Mouse (Mus musculus): ENCODE results near the gene Ppp1r14a. TPM values are rescaled to one million over a fixed set of nuclear protein-coding genes. Genes with fewer than 3 reads are reported as not detected.

Ppp1r14a gene
- total and polyA plus RNA-seq, 3 experiments: 3.8 to 7.1 TPM; not detected in 1

DNA sequence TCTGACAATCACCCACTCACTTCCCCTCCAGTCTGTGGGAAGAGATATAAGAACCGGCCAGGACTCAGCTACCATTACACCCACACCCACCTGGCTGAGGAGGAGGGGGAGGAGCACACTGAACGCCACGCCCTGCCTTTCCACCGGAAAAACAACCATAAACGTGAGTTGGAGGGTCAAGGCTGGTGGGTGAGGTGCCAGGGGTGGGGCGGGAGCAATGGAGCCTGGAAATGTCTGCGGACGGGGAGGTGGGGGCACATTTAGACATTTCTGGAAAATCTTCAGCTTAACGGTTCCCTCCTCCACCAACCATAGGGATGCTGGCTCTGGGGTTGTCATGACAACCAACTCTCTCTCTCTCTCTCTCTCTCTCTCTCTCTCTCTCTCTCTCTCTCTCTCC, 23.9 kb downstream of the Ppp1r14a start:
- Histone ChIP-seq H3K4me1 (ENCODE audit: control insufficient read depth in 1 of 2, insufficient read depth in 2 of 2, low read length in 2 of 2) (peaks cover 21 to 32% of the 10 kb centered on the region in 2 experiments), H3K36me3 (ENCODE audit: control insufficient read depth in 1 of 2, insufficient read depth in 2 of 2, low read length in 2 of 2) (peaks cover 0 to 31% of the 10 kb centered on the region in 2 experiments; a peak in 2 of 4 replicates), H3K4me3 (ENCODE audit: control insufficient read depth in 1 of 2, insufficient read depth in 1 of 2, low read depth in 2 of 2, low read length in 2 of 2) (no peak overlapping the region), H3K27ac (ENCODE audit: control insufficient read depth, low read depth, low read length) (no peak overlapping the region), H3K79me2 (ENCODE audit: control insufficient read depth, insufficient read depth, low read length, poor library complexity) (no peaks in the 10 kb centered on the region; the same call in none of the 2 replicates), H3K27me3 (ENCODE audit: control insufficient read depth in 1 of 2, insufficient read depth in 2 of 2, low read length in 2 of 2) (no peaks in the 10 kb centered on the region), H3K9me3 (replicated peaks; ENCODE audit: insufficient read depth, low read length) (no peaks in the 10 kb centered on the region), H3K9ac (ENCODE audit: control insufficient read depth, low read depth, low read length, poor library complexity, severe bottlenecking) (no peak overlapping the region)
- TF ChIP-seq TCF12 (IDR thresholded peaks at IDR 0.05; ENCODE audit: low read depth, low read length): peak; percentile 27; the same call in 1 of the 2 replicates
- no peak for TF ChIP-seq NELFE (IDR thresholded peaks at IDR 0.05; ENCODE audit: low read depth, low read length)
- no peak for TF ChIP-seq MAZ (IDR thresholded peaks at IDR 0.05; ENCODE audit: low read depth, low read length)
- peak in 1 of 2 experiments; percentile 34; a peak in 1 of 4 replicates for TF ChIP-seq EP300 (IDR thresholded peaks at IDR 0.05; ENCODE audit: low read depth in 1 of 2, low read length in 2 of 2)
- TF ChIP-seq BHLHE40 (IDR thresholded peaks at IDR 0.05; ENCODE audit: borderline replicate concordance, low read depth, low read length): no peak
- DNase-seq (ENCODE audit: low read depth, low spot score): peak; percentile 35

DNA sequence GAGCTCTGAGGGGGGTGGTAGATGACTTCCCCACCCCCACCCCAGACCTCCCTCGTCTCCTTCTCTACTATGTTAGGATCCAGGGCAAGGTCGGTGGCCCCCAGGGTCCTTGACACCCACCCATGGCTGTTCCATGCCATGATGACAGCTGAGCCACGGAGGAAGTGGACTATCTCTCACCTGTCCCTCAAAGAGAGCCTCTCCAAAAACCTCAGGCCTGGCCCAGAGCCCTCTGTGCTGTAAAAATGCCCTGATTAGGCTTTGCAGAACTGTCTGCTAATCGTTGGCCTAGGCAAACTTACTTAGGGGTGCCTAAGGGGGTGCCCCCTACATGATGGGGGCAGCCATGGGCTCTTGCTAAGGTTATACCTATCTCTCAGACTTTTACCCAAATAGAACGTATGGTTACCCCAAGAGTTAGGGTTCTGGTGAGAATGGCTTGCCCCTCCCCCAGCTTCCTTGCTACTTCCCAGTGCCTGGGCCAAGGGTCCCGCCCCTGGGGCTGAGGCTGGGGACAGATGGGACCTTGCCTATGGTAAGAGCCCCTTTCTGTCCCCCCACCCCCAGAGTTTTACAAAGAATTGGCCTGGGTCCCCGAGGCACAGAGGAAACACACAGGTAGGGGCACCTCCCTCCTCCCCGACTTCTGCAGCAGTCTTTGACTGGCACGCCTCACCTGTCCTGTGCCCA, 24.6 kb downstream of the Ppp1r14a start:
- DNase-seq (ENCODE audit: low read depth, low spot score): peak; percentile 40
- no peak overlapping the region for H3K4me3 ChIP-seq (ENCODE audit: control insufficient read depth in 1 of 2, insufficient read depth in 1 of 2, low read depth in 2 of 2, low read length in 2 of 2)
- peaks cover 21 to 39% of the 10 kb centered on the region in 2 experiments for H3K4me1 ChIP-seq (ENCODE audit: control insufficient read depth in 1 of 2, insufficient read depth in 2 of 2, low read length in 2 of 2)
- peaks cover 0 to 32% of the 10 kb centered on the region in 2 experiments; a peak in 2 of 4 replicates for H3K36me3 ChIP-seq (ENCODE audit: control insufficient read depth in 1 of 2, insufficient read depth in 2 of 2, low read length in 2 of 2)
- no peak overlapping the region for H3K27ac ChIP-seq (ENCODE audit: control insufficient read depth, low read depth, low read length)
- no peaks in the 10 kb centered on the region for H3K9me3 ChIP-seq (replicated peaks; ENCODE audit: insufficient read depth, low read length)
- no peaks in the 10 kb centered on the region; the same call in 1 of the 2 replicates for H3K79me2 ChIP-seq (ENCODE audit: control insufficient read depth, insufficient read depth, low read length, poor library complexity)
- H3K27me3 ChIP-seq (ENCODE audit: control insufficient read depth in 1 of 2, insufficient read depth in 2 of 2, low read length in 2 of 2): no peaks in the 10 kb centered on the region
- H3K9ac ChIP-seq (ENCODE audit: control insufficient read depth, low read depth, low read length, poor library complexity, severe bottlenecking): no peak overlapping the region
- TF ChIP-seq MAZ (IDR thresholded peaks at IDR 0.05; ENCODE audit: low read depth, low read length) (no peak), ZKSCAN1 (IDR thresholded peaks at IDR 0.05; ENCODE audit: low read depth, low read length) (no peak), ELF1 (IDR thresholded peaks at IDR 0.05; ENCODE audit: low read depth, low read length) (no peak), CHD2 (IDR thresholded peaks at IDR 0.05; ENCODE audit: low read length) (no peak), NELFE (IDR thresholded peaks at IDR 0.05; ENCODE audit: low read depth, low read length) (no peak), ZNF384 (IDR thresholded peaks at IDR 0.05; ENCODE audit: low read depth, low read length) (no peak), ZMIZ1 (IDR thresholded peaks at IDR 0.05; ENCODE audit: low read depth, low read length) (no peak), SMC3 (IDR thresholded peaks at IDR 0.05; ENCODE audit: low read depth, low read length) (no peak), POLR2AphosphoS2 (IDR thresholded peaks at IDR 0.05; ENCODE audit: low read length) (no peak), POLR2AphosphoS5 (IDR thresholded peaks at IDR 0.05; ENCODE audit: borderline replicate concordance, low read depth, low read length) (no peak), NRF1 (IDR thresholded peaks at IDR 0.05; ENCODE audit: insufficient read depth, low read depth, low read length, poor library complexity, severe bottlenecking) (no peak), TBP (IDR thresholded peaks at IDR 0.05; ENCODE audit: low read depth, low read length) (no peak), E2F4 (IDR thresholded peaks at IDR 0.05; ENCODE audit: borderline replicate concordance, low read depth, low read length) (no peak), CHD1 (IDR thresholded peaks at IDR 0.05; ENCODE audit: low read depth, low read length) (no peak), JUND (IDR thresholded peaks at IDR 0.05; ENCODE audit: low read depth, low read length) (no peak), ETS1 (IDR thresholded peaks at IDR 0.05; ENCODE audit: low read depth, low read length) (peak; percentile 60), USF1 (IDR thresholded peaks at IDR 0.05; ENCODE audit: low read depth, low read length) (no peak), TAL1 (IDR thresholded peaks at IDR 0.05; ENCODE audit: low read length) (peak; percentile 38), CTCF (IDR thresholded peaks at IDR 0.05 in 2 of 3, conservative IDR thresholded peaks at IDR 0.05 in 1 of 3; ENCODE audit: control insufficient read depth in 1 of 3, insufficient read depth in 1 of 3, low read depth in 2 of 3, low read length in 3 of 3, poor library complexity in 1 of 3, severe bottlenecking in 1 of 3) (no peak), KAT2A (conservative IDR thresholded peaks at IDR 0.05; ENCODE audit: low read depth, low read length) (no peak), MEF2A (IDR thresholded peaks at IDR 0.05; ENCODE audit: extremely low read depth, insufficient replicate concordance, low read depth, low read length, poor library complexity, severe bottlenecking) (no peak), HCFC1 (IDR thresholded peaks at IDR 0.05; ENCODE audit: low read depth, low read length) (no peak), SIN3A (IDR thresholded peaks at IDR 0.05; ENCODE audit: low read length) (peak; percentile 25; the same call in 1 of the 2 replicates), GATA1 (IDR thresholded peaks at IDR 0.05; ENCODE audit: low read depth, low read length) (peak; percentile 32; the same call in 1 of the 2 replicates), MXI1 (IDR thresholded peaks at IDR 0.05; ENCODE audit: low read depth, low read length) (no peak), MYC (IDR thresholded peaks at IDR 0.05; ENCODE audit: low read depth, low read length) (no peak), MYB (IDR thresholded peaks at IDR 0.05; ENCODE audit: low read depth, low read length) (no peak), RAD21 (IDR thresholded peaks at IDR 0.05; ENCODE audit: low read depth, low read length) (no peak)

Data from MEL (cell line).